Mouse (Mus musculus): ENCODE results near the gene Rsc1a1.

- TF ChIP-seq CTCF (IDR thresholded peaks at IDR 0.05; ENCODE audit: extremely low read depth, insufficient read depth, insufficient read length, insufficient replicate concordance), result no peak
- no peak for TF ChIP-seq POLR2A (IDR thresholded peaks at IDR 0.05; ENCODE audit: low read depth, low read length)
These were observed 40.3 kb upstream of the Rsc1a1 start for GRCm38 (mm10) chr4:141725738-141726137.

Data from spleen, adult 2 months (tissue).